10 mouse cellular contexts compared by ENCODE assay signal in the genomic region with DNA sequence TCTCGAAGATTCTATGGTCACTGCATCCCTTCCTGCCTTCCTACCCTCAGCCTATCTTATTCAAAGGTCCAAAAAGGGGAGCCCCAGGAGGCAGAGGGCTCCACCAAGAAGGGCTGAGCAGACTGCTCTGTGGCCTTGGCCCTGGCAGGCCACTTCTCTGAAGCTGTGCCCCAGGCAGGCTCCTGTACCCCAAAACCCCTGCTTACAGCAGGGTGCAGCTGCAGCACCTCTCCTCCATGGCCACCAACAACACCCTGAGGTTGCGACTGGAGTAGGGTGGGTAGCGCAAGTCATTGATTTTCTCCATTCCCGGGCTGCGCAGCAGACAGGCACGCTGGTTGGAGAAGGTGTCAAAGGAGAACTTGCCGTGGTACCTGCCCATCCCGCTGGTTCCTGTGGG. TPM values are rescaled to one million over a fixed set of nuclear protein-coding genes. Genes with fewer than 3 reads are reported as not detected.
DNase-seq lines count a peak whose midpoint lies in the region; ATAC-seq and TF ChIP-seq lines count a peak whose summit lies in the region.
"Had no signal": no experiment of that assay in that cellular context is flagged by ENCODE, and none has a peak within 500 bp of the region (broad histone marks: within the 10 kb centered on the region; RNA-seq: fewer than 3 reads in every experiment).

No protein-coding gene starts in this region.

- peak overlapping the region; percentile 91 for H3K27ac ChIP-seq in testis, adult 2 months (ENCODE audit: control insufficient read depth, insufficient read depth, low read depth, low read length)
- peak overlapping the region; percentile 47; the same call in 1 of the 2 replicates for H3K27ac ChIP-seq in liver, embryonic 11.5 days (ENCODE audit: low read depth, low read length)

- peak overlapping the region; percentile 75 for H3K4me2 ChIP-seq in liver, embryonic 11.5 days

- peak overlapping the region; percentile 73 for H3K9ac ChIP-seq in liver, embryonic 11.5 days (ENCODE audit: low read depth, low read length)

- no peak for DNase-seq in testis, postnatal 14 days (ENCODE audit: low spot score)
- DNase-seq in liver, embryonic 11.5 days (ENCODE audit: low spot score) = no peak
- DNase-seq in adrenal gland, adult 18-20 months (ENCODE audit: low spot score in 2 of 2) = no peak
- no peak for DNase-seq in left cerebral cortex, postnatal 36 days (ENCODE audit: low spot score in 2 of 2)
- no peak for DNase-seq in kidney, postnatal 36 days
- DNase-seq: B cell, adult 2 months; cerebellum, adult 11-12 months had no signal

- ATAC-seq in erythroblast, adult 5-6 weeks (replicated peaks; ENCODE audit: low FRiP score, poor library complexity, severe bottlenecking) = no peak
- no peak for ATAC-seq in liver, embryonic 11.5 days (replicated peaks; ENCODE audit: low FRiP score)

- no peaks in the 10 kb centered on the region for H3K9me3 ChIP-seq in erythroblast, embryonic 14.5 days (ENCODE audit: control insufficient read depth, low read length)
- no peaks in the 10 kb centered on the region for H3K9me3 ChIP-seq in liver, embryonic 11.5 days (ENCODE audit: control insufficient read depth, low read length)

- H3K4me1 ChIP-seq in erythroblast, embryonic 14.5 days (ENCODE audit: control insufficient read depth) = peaks cover 37% of the 10 kb centered on the region
- H3K4me1 ChIP-seq in testis, adult 2 months (ENCODE audit: control insufficient read depth, insufficient read depth, low read length) = peaks cover 11% of the 10 kb centered on the region
- peaks cover 15% of the 10 kb centered on the region for H3K4me1 ChIP-seq in liver, embryonic 11.5 days (replicated peaks; ENCODE audit: control insufficient read depth, insufficient read depth, low read length)

- TF ChIP-seq CTCF in testis, adult 2 months (IDR thresholded peaks at IDR 0.05; ENCODE audit: control insufficient read depth, insufficient read depth, insufficient replicate concordance, low read depth, low read length) = no peak

- intact Hi-C loops in left cerebral cortex, postnatal 36 days (cut with DNase I) = loop anchor here (2.0 kb wide), 1 partner anchor 147 kb away; a partner anchor contains a TSS

- H3K4me3 ChIP-seq in erythroblast, embryonic 14.5 days (replicated peaks) = peak overlapping the region; percentile 76
- H3K4me3 ChIP-seq in testis, adult 2 months (ENCODE audit: control insufficient read depth, low read depth, low read length) = peak overlapping the region; percentile 89; the same call in 1 of the 2 replicates
- peak overlapping the region; percentile 69 for H3K4me3 ChIP-seq in liver, embryonic 11.5 days (ENCODE audit: low read depth, low read length)

- TF ChIP-seq POLR2A in testis, adult 2 months (IDR thresholded peaks at IDR 0.05; ENCODE audit: control insufficient read depth, low read depth, low read length) = no peak

- no peaks in the 10 kb centered on the region for H3K27me3 ChIP-seq in erythroblast, embryonic 14.5 days (ENCODE audit: control insufficient read depth)
- no peaks in the 10 kb centered on the region for H3K27me3 ChIP-seq in testis, adult 2 months (ENCODE audit: control insufficient read depth, insufficient read depth, low read length)
- no peaks in the 10 kb centered on the region for H3K27me3 ChIP-seq in liver, embryonic 11.5 days (replicated peaks; ENCODE audit: control insufficient read depth, insufficient read depth, low read length)

- WGBS in liver, embryonic 11.5 days = 78% methylated on average over 8 of the region's 8 CpGs

- peaks cover 30% of the 10 kb centered on the region for H3K36me3 ChIP-seq in erythroblast, embryonic 14.5 days (ENCODE audit: control insufficient read depth)
- no peaks in the 10 kb centered on the region for H3K36me3 ChIP-seq in testis, adult 2 months (ENCODE audit: control insufficient read depth, insufficient read depth, low read length)
- H3K36me3 ChIP-seq in liver, embryonic 11.5 days (ENCODE audit: control insufficient read depth, insufficient read depth, low read length) = peaks cover 12% of the 10 kb centered on the region

RNA-seq across cellular contexts. Expression of a gene that starts 1.1 kb away (rescaled TPM):
- polyA plus RNA-seq in erythroblast, embryonic 14.5 days (2012) = 6.4 and 20.4 TPM in 2 replicates
- 55.8 and 64.4 TPM in 2 replicates for total RNA-seq in erythroblast, adult 5-6 weeks (2015; ENCODE audit: low replicate concordance)
- total RNA-seq in erythroblast, adult 5-6 weeks (2017; ENCODE audit: low replicate concordance) = 11.0 and 14.0 TPM in 2 replicates
- polyA plus RNA-seq in testis, adult 2 months (2012; rRNA removed) = 69.9 and 91.3 TPM in 2 replicates
- 278 and 287 TPM in 2 replicates for polyA plus RNA-seq in liver, embryonic 11.5 days (2014; fragmentation: Nextera tagmentation; extraction: Ambion mirVana)
- 100 to 1,000 TPM; 344 to 380 TPM for total RNA-seq in adrenal gland, adult 18-20 months (2021)
- 100 to 1,000 TPM; 137 to 152 TPM for total RNA-seq in left cerebral cortex, postnatal 36 days (2021)

RNA-seq across cellular contexts. Expression of a gene that starts 6.8 kb away (rescaled TPM):
- polyA plus RNA-seq in erythroblast, embryonic 14.5 days (2012) = 0.96 and 1.2 TPM in 2 replicates
- total RNA-seq in erythroblast, adult 5-6 weeks (2015; ENCODE audit: low replicate concordance) = 41.2 and 46.3 TPM in 2 replicates
- total RNA-seq in erythroblast, adult 5-6 weeks (2017; ENCODE audit: low replicate concordance) = 22.2 and 37.2 TPM in 2 replicates
- 11.2 and 11.4 TPM in 2 replicates for polyA plus RNA-seq in testis, adult 2 months (2012; rRNA removed)
- polyA plus RNA-seq in liver, embryonic 11.5 days (2014; fragmentation: Nextera tagmentation; extraction: Ambion mirVana) = 39.8 and 42.8 TPM in 2 replicates
- 10 to 100 TPM; 66.3 to 84.7 TPM for total RNA-seq in adrenal gland, adult 18-20 months (2021)
- 10 to 100 TPM; 15.7 to 19.6 TPM for total RNA-seq in left cerebral cortex, postnatal 36 days (2021)

RNA-seq across cellular contexts. Expression of a gene that starts 15.9 kb away (rescaled TPM):
- not detected in 2 replicates for polyA plus RNA-seq in erythroblast, embryonic 14.5 days (2012)
- 4.4 and 10.6 TPM in 2 replicates for total RNA-seq in erythroblast, adult 5-6 weeks (2015; ENCODE audit: low replicate concordance)
- total RNA-seq in erythroblast, adult 5-6 weeks (2017; ENCODE audit: low replicate concordance) = 10.9 and 18.4 TPM in 2 replicates
- 48.2 and 52.4 TPM in 2 replicates for polyA plus RNA-seq in testis, adult 2 months (2012; rRNA removed)
- 1.7 TPM in 2 replicates for polyA plus RNA-seq in liver, embryonic 11.5 days (2014; fragmentation: Nextera tagmentation; extraction: Ambion mirVana)
- total RNA-seq in adrenal gland, adult 18-20 months (2021) = 100 to 1,000 TPM in 1 of 2 experiments, 10 to 100 TPM in 1; 14.4 to 169 TPM
- 1 to 10 TPM; 2.6 to 3.8 TPM for total RNA-seq in left cerebral cortex, postnatal 36 days (2021)

RNA-seq across cellular contexts. Expression of a gene that starts 21.3 kb away (rescaled TPM):
- polyA plus RNA-seq in erythroblast, embryonic 14.5 days (2012) = 0.65 and 0.77 TPM in 2 replicates
- total RNA-seq in erythroblast, adult 5-6 weeks (2015; ENCODE audit: low replicate concordance) = 25.1 and 47.1 TPM in 2 replicates
- 34.2 and 50.3 TPM in 2 replicates for total RNA-seq in erythroblast, adult 5-6 weeks (2017; ENCODE audit: low replicate concordance)
- polyA plus RNA-seq in testis, adult 2 months (2012; rRNA removed) = 6.6 and 8.0 TPM in 2 replicates
- polyA plus RNA-seq in liver, embryonic 11.5 days (2014; fragmentation: Nextera tagmentation; extraction: Ambion mirVana) = 14.2 and 16.0 TPM in 2 replicates
- 10 to 100 TPM; 53.3 to 64.4 TPM for total RNA-seq in adrenal gland, adult 18-20 months (2021)
- total RNA-seq in left cerebral cortex, postnatal 36 days (2021) = 10 to 100 TPM; 16.2 to 16.5 TPM

RNA-seq across cellular contexts. Expression of a gene that starts 44.8 kb away (rescaled TPM):
- polyA plus RNA-seq in erythroblast, embryonic 14.5 days (2012) = 0.01 TPM in 1 of 2 replicates, not detected in the other
- 1.7 TPM in 1 of 2 replicates, not detected in the other for total RNA-seq in erythroblast, adult 5-6 weeks (2015; ENCODE audit: low replicate concordance)
- total RNA-seq in erythroblast, adult 5-6 weeks (2017; ENCODE audit: low replicate concordance) = 4.9 TPM in 1 of 2 replicates, not detected in the other
- 2.9 and 3.2 TPM in 2 replicates for polyA plus RNA-seq in testis, adult 2 months (2012; rRNA removed)
- polyA plus RNA-seq in liver, embryonic 11.5 days (2014; fragmentation: Nextera tagmentation; extraction: Ambion mirVana) = not detected in 2 replicates
- total RNA-seq in adrenal gland, adult 18-20 months (2021) = 1 to 10 TPM in 1 of 2 experiments, under 1 TPM in 1; 0.29 to 1.0 TPM
- total RNA-seq in left cerebral cortex, postnatal 36 days (2021) = under 1 TPM in 1 of 2 experiments, not detected in 1; 0.27 TPM
